Mouse (Mus musculus) gastrocnemius, postnatal 10 days (tissue): ENCODE results near the gene Gyg. TPM values are rescaled to one million over a fixed set of nuclear protein-coding genes. Genes with fewer than 3 reads are reported as not detected.
"Not testable (repeated sequence)": the region's sequence is repeated elsewhere in the genome, so short reads cannot be mapped to it uniquely, and the experiment has no call there.

Experiments
- DNase-seq: peaks from one replicate; pipeline ENCODE4 v3.0.0; 2021; ENCODE audit warnings: mixed read lengths
- total RNA-seq, 2 experiments: library from RNA; stranded (reverse); gene quantifications; 2 replicates each; pipeline ENCODE4 v1.2.3; 2021

Gyg gene
- total RNA-seq, 2 experiments from 2014 or later = 142 to 157 TPM

DNA sequence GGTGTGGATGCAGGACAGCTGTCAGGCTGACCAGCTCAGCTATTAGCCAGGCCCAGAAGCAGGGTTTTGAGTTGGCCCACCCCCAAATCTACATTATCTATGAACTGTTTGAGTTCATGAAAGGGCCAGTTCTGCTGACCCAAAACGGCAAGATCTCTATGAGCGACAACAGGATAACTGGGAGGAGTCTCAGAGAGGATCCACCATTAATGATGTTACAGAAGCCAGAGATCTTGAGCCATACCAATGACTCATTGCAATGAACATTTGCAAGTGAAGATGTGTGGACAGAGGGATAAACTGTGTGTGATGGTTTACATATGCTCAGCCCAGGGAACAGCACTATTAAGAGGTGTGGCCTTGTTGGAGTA, 23.8 kb downstream of the Gyg start:
- no peak for DNase-seq

DNA sequence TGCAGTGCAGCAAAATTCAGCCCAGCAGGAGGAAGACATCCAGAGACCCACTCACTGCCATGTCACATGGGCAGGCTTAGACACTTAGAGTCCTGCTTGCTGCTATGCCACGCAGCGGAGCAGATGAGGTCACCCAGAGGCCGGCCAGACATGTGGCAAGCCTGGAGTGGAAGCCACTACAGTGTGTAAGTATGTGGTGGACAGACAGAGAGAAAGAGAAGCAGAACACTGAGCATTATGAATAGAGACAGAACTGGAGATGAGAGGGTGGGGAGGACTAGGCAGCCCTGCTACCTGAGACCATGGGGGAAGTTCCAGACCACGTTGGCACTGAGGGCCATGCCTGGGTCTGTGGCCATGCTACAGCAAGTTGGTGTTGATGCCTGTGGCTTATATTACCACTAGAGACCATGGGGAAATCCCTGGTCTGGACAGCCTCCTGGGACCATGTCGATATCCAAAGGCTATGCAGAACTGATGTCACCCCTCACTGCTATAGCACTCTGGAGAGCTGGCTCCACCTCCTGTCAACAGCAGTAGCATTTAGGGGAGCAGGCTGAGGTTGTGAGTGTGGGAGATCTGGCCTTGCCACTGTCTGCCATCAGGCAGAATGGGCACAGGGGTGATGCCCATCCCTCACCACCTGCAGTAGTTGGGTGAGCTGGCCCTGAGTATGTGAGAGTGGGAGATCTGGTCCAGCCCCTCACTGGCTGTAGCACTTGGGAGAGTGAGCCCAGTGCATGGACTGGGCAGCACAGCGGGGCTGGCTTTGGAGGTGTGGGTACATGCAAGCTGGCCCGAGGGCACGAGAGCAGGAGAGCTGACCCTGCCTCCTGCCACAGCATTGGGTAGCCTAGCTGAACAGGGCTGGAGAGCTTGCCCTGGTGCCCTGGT, 24.4 kb downstream of the Gyg start:
- no peak for DNase-seq

DNA sequence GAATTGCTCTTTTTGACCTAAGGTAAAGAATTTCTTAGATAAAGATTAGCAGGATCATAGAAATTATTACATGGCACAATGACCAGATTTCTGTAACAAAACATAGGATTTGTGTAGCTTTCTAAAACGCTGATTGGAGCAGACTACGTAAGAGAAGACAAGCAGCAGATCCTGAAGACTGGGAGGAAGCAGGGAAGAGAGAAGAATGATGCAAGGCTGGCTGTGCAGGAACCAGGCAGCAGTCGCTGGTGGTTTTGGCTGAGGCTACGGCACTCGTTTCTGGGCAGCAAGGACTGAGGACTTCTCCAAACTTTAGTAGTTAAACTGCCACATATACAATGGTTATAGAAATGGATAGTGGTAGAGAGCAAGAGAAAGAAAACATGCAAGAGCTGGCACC, 25.6 kb downstream of the Gyg start:
- no peak for DNase-seq

DNA sequence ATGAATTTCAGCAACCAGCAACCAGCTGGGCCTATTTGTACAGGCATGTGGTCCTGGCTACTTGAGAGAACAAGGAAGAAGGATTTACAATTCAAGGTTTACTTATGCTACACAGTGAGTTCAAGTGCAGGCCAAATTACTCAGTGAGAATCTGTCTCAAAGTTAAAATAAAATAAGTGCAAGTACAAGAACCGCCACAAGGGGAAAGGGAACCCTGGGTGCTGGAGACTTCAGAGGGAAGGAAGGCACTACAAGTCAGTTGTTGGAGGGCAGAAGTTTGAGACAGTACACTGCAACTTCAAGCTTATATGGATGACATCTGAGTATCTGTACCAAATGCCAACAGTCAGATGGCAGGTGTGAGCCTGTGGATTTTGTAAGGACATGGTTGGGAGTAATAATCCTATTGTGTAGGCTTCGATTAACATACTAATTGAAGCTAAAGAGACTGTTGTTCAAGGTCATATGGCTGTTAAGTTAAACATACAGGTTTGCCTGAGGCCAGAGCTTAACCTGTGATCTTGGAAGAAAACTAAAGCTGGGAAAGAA, 28.0 kb downstream of the Gyg start:
- DNase-seq = no peak

DNA sequence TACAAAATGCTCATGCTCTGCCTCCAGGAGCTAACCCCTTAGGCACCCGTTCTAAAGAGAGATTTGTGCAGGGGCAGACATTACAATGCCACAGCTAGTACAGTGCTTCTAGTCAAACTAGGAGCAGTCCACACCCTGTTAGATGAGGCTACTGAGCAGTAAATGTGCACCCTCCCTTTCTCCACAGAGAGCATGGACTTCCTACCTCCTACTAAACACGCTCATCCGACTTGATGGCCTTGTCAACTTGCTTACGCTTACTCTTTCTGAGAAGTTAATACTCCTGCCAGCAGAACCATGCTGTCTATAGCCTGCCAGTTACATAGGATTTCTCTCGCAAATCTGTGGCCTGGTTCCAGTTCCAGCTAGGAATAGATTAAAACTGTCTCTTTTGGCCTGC, 29.5 kb downstream of the Gyg start:
- DNase-seq = no peak

DNA sequence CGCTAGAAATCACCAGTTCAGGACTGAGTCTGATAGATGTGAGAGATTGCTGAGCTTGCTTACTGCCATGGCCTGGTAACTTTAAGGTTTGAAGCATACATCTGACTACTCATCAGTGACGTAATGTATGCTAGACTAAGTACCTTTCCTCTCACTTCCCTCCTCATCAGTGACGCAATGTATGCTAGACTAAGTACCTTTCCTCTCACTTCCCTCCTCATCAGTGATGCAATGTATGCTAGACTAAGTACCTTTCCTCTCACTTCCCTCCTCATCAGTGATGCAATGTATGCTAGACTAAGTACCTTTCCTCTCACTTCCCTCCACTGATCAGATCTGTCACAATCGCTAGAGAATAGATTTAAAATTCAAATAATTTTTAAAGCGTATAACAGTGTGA, 33.5 kb downstream of the Gyg start:
- DNase-seq = not testable (repeated sequence)

DNA sequence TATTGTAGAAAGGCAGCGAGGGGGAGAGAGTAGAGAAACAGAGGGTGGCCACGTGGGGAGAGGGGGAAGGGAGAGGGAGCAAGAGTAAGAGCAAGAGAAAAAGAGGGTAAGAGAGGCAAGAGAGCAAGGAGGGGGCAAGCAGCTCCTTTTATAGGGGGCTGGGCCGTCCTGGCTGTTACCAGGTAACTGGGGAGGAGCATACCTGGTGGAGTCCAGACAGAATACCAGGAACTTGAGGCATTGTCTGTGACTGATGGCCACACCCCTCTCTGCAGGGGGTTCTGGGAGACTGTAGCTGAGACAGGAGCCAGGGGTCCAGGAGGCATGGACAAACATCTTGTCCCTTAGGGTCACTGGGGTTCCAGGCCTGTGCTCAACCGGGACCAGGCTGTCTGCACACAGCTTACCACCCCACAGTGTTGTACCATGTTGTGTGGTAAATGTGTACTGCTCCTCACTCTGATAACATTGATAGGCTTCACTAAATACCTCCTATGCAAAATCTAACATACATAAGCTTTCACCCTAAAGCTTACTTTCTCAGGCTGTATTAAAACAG, 35.4 kb downstream of the Gyg start:
- no peak for DNase-seq

DNA sequence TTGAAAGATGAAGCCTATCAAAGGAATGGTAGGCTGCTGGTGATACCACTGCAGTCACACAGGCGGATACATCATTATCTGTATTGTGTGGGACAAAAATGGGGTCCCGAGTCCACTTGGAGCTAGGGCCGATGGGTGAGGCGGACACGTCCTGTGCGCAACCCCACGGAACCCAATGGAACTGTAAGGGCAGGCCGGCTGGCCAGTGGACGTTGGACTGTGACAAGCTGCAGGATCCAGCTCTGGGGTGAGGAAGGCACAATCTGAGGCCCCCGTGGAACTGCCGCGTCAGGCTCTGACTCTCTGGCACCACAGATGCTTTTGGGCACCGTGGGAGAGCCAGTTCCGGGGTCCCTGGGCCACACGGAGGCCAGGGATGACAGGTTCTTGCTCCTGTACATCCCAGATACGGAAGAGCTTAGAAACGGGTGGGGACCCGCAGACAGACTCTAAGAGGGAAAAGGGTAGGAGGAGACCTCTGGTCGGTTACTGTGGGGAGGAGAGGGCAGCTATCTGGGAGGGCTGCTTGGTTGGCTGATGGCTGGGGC, 36.0 kb downstream of the Gyg start:
- no peak for DNase-seq

DNA sequence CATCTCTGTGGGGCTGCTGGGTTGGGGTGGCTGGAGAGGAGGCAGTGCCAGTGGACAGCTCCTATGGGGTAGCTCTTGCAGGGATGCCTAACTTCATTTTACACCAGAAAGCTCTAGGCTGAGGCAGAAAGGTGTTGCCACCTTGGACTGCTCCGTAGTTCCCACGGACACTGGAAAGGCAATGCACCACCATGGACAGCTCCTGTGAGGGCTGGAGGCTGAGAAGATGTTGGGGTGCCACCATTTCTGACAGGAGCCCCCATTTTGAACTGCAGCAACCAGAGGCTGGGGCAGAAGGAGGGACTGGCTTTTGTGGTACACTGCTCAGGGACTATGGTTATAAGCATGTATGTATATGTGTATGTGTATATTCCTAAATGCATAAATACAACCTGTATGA, 43.2 kb downstream of the Gyg start:
- no peak for DNase-seq

DNA sequence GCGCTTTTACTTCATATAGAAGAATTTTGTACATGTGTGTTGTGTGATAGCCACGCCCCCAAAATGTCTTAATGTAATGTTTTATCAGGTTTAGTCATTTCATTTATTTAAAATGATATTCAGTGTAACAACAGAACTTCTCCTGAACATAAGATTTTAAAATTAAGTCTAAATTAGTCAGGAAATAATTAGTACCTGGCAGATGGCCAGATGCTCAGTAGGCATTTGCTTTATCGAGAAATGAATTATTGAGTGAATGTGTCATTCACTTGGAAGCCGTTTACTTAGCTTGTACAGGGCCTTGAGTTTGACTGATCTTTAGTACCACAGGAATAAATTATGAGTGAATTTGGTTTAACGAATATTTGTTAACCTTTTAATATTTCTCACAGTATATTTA, 46.2 kb downstream of the Gyg start:
- DNase-seq = no peak

DNA sequence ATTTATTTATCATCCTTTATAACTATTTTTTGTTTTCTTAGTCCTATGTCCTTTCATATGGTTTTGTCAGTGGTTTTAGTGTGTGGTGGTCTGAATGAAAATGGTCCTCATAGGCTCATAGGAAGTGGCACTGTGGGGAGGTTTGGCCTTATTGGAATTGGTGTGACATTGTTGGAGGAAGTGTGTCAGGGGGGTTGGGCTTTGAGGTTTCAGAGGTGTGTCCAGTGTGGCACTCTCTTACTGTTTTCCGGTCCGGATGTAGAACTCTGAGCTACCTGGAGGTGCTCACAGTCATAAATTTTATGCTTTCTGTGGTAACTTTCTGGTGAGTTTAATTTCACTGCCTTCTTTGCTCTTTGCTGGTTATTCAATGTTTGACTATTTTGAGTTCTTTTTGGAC, 50.3 kb downstream of the Gyg start:
- no peak for DNase-seq

DNA sequence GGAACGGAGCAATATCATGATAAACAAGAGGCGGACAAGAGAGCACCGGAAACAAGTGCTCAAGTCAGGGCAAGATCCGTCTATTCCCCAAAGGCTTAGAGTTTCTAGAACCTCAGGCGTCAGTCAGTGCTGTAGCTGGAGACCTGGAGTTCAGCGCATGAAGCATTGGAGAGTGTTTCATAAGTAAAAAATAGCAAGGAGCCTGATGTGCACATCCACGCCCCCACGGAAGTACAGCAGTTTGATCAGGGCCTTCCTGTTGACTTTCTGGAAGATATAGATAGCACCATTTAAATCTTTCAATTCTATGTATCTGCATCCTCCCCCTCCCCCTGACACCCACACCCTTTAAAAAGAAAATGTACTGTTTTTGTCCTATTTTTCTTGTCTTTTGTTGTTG, 50.8 kb downstream of the Gyg start:
- DNase-seq = no peak

DNA sequence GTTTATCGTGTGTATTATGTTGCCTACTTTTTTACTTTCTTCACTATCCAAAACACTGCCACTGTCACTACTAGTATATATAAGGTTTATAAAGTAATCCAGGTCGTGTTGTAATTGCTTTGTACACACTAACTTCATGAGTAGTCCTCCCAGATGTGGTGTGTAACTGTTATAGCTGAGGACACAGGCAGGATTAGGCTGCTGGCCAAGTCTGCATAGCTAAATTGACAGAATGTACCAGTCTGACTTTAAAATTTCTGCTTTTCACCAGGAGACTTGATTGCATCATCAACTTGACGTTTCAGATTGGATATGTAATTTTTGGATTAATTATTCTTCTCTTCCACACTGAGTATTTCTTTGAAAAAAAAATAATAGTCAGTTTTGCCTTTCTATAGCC, 51.3 kb downstream of the Gyg start:
- no peak for DNase-seq

DNA sequence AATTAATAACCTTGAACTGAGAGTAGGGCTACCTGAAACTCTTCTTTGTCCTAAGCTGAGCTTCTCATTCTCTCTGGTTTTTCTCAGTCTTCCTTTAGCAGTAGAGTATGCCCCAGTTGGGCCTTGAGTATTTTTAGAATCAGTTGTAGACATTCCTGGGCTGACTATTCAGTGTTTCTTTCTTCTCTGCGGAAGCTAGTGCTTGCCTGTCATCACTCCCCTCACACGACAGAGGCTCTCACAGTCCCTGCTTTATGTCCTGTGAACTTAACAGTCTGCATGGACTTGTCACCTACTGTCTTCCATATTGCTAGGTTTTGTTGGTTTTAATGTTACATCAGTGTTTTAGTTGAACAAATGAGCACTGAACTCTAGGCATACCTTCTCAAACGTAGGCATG, 73.0 kb downstream of the Gyg start:
- no peak for DNase-seq

DNA sequence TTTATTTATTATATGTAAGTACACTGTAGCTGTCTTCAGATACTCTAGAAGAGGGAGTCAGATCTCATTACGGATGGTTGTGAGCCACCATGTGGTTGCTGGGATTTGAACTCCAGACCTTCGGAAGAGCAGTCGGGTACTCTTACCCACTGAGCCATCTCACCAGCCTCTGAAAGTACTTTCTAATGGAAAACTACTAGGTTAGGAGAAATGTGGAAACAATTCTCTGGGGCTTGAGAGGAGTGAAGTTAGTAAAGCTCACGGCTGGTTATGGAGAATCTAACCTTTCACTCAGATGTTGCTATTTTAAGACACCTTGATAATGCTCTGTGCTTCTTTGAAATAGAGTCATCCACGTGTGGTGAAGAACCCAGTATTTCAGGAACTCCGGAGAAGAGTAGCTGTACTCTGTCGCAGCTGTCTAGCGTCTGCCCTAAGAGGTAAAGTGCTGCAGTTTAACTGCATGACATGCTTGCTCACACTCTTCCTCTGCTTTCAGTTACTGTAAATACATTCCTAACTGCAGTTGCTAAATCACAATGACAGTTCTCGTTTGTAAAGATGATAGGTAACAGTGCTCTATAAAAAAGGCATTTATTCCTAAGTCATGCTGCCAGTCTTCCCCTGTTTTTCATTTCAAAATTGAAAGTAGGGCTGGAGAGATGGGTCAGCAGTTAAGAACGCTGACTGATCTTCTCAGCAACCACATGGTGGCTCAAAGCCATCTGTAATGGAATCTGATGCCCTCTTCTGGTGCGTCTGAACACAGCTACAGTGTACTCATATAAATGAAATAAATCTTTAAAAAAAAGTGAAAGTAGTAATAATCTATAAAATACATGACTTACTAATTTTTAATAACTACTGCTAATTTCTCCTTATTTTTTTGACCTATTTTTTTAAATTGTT, 78.7 kb downstream of the Gyg start:
- DNase-seq = no peak

Other genes starting within 250 kb of the Gyg start
- 10 to 100 TPM in 1 of 2 experiments, 1 to 10 TPM in 1; 6.3 to 11.4 TPM for gene Cp, start 198.3 kb downstream of the Gyg start, total RNA-seq
- 1 to 10 TPM; 4.4 to 5.6 TPM for gene Hps3, start 120.0 kb downstream of the Gyg start, total RNA-seq
- 1 to 10 TPM; 5.2 to 7.5 TPM for gene Hltf, start 97.5 kb downstream of the Gyg start, total RNA-seq
- gene Cpa3, start 86.9 kb upstream of the Gyg start, total RNA-seq = 10 to 100 TPM; 14.1 to 14.5 TPM
- gene Cpb1, start 120.4 kb upstream of the Gyg start, total RNA-seq = under 1 TPM; 0.12 to 0.16 TPM
- under 1 TPM; 0.16 to 0.42 TPM for gene Agtr1b, start 211.9 kb upstream of the Gyg start, total RNA-seq